Mouse (Mus musculus) G1E (cell line): Measurements from ENCODE around the gene Slc6a12.

Experiments
- CTCF ChIP-seq: IDR thresholded peaks from 2 replicates; pipeline ENCODE4 v1.5.1; 2012; ENCODE audit warnings: low read depth, low read length, inconsistent platforms, mixed read lengths
- GATA1 ChIP-seq: IDR thresholded peaks from 2 replicates; pipeline ENCODE4 v1.6.1; 2012; ENCODE audit warnings: borderline replicate concordance, low read length, inconsistent platforms, mixed read lengths

DNA sequence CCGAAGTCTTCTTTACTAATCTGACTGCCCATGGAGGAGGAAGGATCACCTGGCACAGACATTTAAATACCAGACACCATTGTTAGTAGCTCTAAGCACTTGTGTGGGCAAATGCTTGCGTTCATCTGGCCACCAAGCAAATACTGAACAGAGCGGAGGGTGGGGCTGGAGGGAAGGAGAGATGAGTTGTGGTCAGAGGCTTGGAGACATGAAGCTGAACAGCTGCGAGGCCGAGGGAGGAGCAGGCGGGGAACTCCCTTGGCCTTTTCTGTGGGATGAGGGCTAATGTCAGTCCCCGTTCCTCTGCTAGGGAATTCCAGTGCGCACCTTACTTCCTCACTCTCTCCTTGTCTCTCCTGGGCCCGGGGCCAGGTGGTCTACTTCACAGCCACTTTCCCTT is 17.1 kb upstream of the Slc6a12 start:
- no peak for TF ChIP-seq CTCF
- no peak for TF ChIP-seq GATA1
